29 mouse cellular contexts compared by ENCODE assay signal in the genomic region with DNA sequence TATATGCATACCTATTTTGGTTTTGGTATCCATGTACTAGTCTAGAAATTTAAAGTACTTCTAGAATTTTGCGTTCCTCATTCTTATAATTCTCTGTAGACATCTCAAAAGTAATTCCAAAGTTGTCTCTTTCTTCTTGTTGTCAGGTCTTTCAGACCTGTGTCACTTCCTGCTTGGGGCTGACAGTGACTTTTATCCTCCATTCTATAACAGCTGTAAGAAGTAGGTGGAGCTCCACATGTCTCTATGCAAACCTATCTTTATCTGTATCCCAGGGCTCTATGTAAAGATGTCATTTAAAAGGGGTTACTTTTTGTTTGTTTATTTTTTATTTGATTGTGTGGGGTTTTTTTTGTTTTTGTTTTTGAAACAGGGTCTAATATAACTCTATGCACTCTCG. TPM values are rescaled to one million over a fixed set of nuclear protein-coding genes. Genes with fewer than 3 reads are reported as not detected.
A peak's percentile ranks its signal among the peaks of the same experiment; 100 is the strongest.
DNase-seq lines count a peak whose midpoint lies in the region; ATAC-seq and TF ChIP-seq lines count a peak whose summit lies in the region.
"Had no signal": no experiment of that assay in that cellular context is flagged by ENCODE, and none has a peak within 500 bp of the region (broad histone marks: within the 10 kb centered on the region; RNA-seq: fewer than 3 reads in every experiment).

No protein-coding gene starts in this region.

- 73% methylated on average over 2 of the region's 2 CpGs for whole genome bisulfite sequencing in thymus, adult 2 months

- peaks cover 17% of the 10 kb centered on the region for H3K79me2 ChIP-seq in MEL (ENCODE audit: control insufficient read depth, insufficient read depth, low read length, poor library complexity)

- DNase-seq in thymus, postnatal 0 days (ENCODE audit: low spot score): peak; percentile 57
- DNase-seq in thymus, adult 2 months: no peak
- DNase-seq in MEL (ENCODE audit: low read depth, low spot score): peak; percentile 67
- no peak for DNase-seq in cerebellum, adult 11-12 months
- DNase-seq in Muller cell, postnatal 12 days (ENCODE audit: inconsistent ontology term): no peak
- no peak for DNase-seq in ovary, adult 18-20 months (ENCODE audit: low spot score)
- DNase-seq: adrenal gland, adult 2 months; adrenal gland, postnatal 14 days; cerebellum, adult 11 months; cerebellum, adult 8-10 months; cerebellum, postnatal 10 days; cerebellum, postnatal 36 days; gastrocnemius, postnatal 10 days; gastrocnemius, postnatal 36 days; heart, adult 2 months; heart, postnatal 14 days had no signal

- H3K9me3 ChIP-seq in MEL (replicated peaks; ENCODE audit: insufficient read depth, low read length): no peaks in the 10 kb centered on the region
- H3K9me3 ChIP-seq: forebrain, embryonic 10.5 days; forebrain, embryonic 13.5 days; heart, embryonic 10.5 days; heart, embryonic 13.5 days; hindbrain, embryonic 12.5 days; hindbrain, embryonic 15.5 days had no signal

- ATAC-seq in megakaryocyte progenitor cell, adult 5-6 weeks (replicated peaks; ENCODE audit: poor library complexity): peak; percentile 50; the same call in 1 of the 2 replicates
- ATAC-seq: forebrain, embryonic 13.5 days; forebrain, embryonic 16.5 days; Patski had no signal

- peaks cover 2% of the 10 kb centered on the region for H3K4me1 ChIP-seq in thymus, adult 2 months (replicated peaks; ENCODE audit: control insufficient read depth, insufficient read depth, low read length)
- H3K4me1 ChIP-seq in MEL (ENCODE audit: control insufficient read depth in 1 of 2, insufficient read depth in 2 of 2, low read length in 2 of 2): peaks cover 6 to 14% of the 10 kb centered on the region in 2 experiments; a peak in 3 of 4 replicates

- H3K27me3 ChIP-seq in thymus, adult 2 months (ENCODE audit: control insufficient read depth, insufficient read depth, low read length): no peaks in the 10 kb centered on the region
- H3K27me3 ChIP-seq in MEL (ENCODE audit: control insufficient read depth in 1 of 2, insufficient read depth in 2 of 2, low read length in 2 of 2): no peaks in the 10 kb centered on the region
- H3K27me3 ChIP-seq: forebrain, embryonic 13.5 days; heart, embryonic 13.5 days; hindbrain, embryonic 12.5 days; hindbrain, embryonic 15.5 days; Patski had no signal

- no peak overlapping the region for H3K27ac ChIP-seq in thymus, adult 2 months (ENCODE audit: control insufficient read depth, insufficient read depth, low read length)
- H3K27ac ChIP-seq in MEL (ENCODE audit: control insufficient read depth, low read depth, low read length): no peak overlapping the region
- H3K27ac ChIP-seq: forebrain, embryonic 10.5 days; forebrain, embryonic 13.5 days; heart, adult 2 months; heart, embryonic 10.5 days; heart, embryonic 13.5 days; hindbrain, embryonic 12.5 days; hindbrain, embryonic 15.5 days had no signal

- no peak for TF ChIP-seq EP300 in MEL (IDR thresholded peaks at IDR 0.05; ENCODE audit: low read depth in 1 of 2, low read length in 2 of 2)

- H3K9ac ChIP-seq in MEL (ENCODE audit: control insufficient read depth, low read depth, low read length, poor library complexity, severe bottlenecking): no peak overlapping the region
- H3K9ac ChIP-seq: forebrain, embryonic 13.5 days; heart, embryonic 13.5 days; hindbrain, embryonic 12.5 days; hindbrain, embryonic 15.5 days had no signal

- TF ChIP-seq POLR2A in thymus, adult 2 months (IDR thresholded peaks at IDR 0.05; ENCODE audit: control insufficient read depth, extremely low read depth, insufficient read depth, low read length, poor library complexity): no peak
- TF ChIP-seq POLR2A in MEL (IDR thresholded peaks at IDR 0.05; ENCODE audit: control insufficient read depth in 1 of 2, insufficient read depth in 1 of 2, low read depth in 1 of 2, low read length in 2 of 2, poor library complexity in 1 of 2): no peak

- H3K36me3 ChIP-seq in thymus, adult 2 months (ENCODE audit: control insufficient read depth, insufficient read depth, low read length): no peaks in the 10 kb centered on the region
- H3K36me3 ChIP-seq in MEL (ENCODE audit: control insufficient read depth in 1 of 2, insufficient read depth in 2 of 2, low read length in 2 of 2): peaks cover 0 to 34% of the 10 kb centered on the region in 2 experiments; a peak in 2 of 4 replicates
- H3K36me3 ChIP-seq: forebrain, embryonic 10.5 days; heart, embryonic 10.5 days; heart, embryonic 13.5 days; hindbrain, embryonic 12.5 days; hindbrain, embryonic 15.5 days had no signal

- TF ChIP-seq RAD21 in MEL (IDR thresholded peaks at IDR 0.05; ENCODE audit: low read depth, low read length): no peak

- H3K4me3 ChIP-seq in thymus, adult 2 months (ENCODE audit: control insufficient read depth, insufficient read depth, low read length): no peak overlapping the region
- H3K4me3 ChIP-seq in MEL (ENCODE audit: control insufficient read depth in 1 of 2, insufficient read depth in 1 of 2, low read depth in 2 of 2, low read length in 2 of 2): no peak overlapping the region
- H3K4me3 ChIP-seq: forebrain, embryonic 10.5 days; forebrain, embryonic 13.5 days; heart, adult 2 months; heart, embryonic 10.5 days; heart, embryonic 13.5 days; hindbrain, embryonic 12.5 days; hindbrain, embryonic 15.5 days had no signal

- TF ChIP-seq CTCF in thymus, adult 2 months (IDR thresholded peaks at IDR 0.05; ENCODE audit: borderline replicate concordance, control insufficient read depth, extremely low read depth, insufficient read depth, low read length, poor library complexity): no peak
- no peak for TF ChIP-seq CTCF in MEL (IDR thresholded peaks at IDR 0.05 in 2 of 3, conservative IDR thresholded peaks at IDR 0.05 in 1 of 3; ENCODE audit: control insufficient read depth in 1 of 3, insufficient read depth in 1 of 3, low read depth in 2 of 3, low read length in 3 of 3, poor library complexity in 1 of 3, severe bottlenecking in 1 of 3)

TF ChIP-seq in MEL, 35 proteins besides CTCF, POLR2A, EP300 and RAD21 (continues in another document):
- TF ChIP-seq ZC3H11A (IDR thresholded peaks at IDR 0.05; ENCODE audit: low read depth, low read length): no peak
- 0 out of 2 replicates have a peak, but pooled peaks have one; percentile 33 for TF ChIP-seq MYC (IDR thresholded peaks at IDR 0.05; ENCODE audit: low read depth, low read length)
- no peak for TF ChIP-seq MEF2A (IDR thresholded peaks at IDR 0.05; ENCODE audit: extremely low read depth, insufficient replicate concordance, low read depth, low read length, poor library complexity, severe bottlenecking)
- peak; percentile 87 for TF ChIP-seq SIN3A (IDR thresholded peaks at IDR 0.05; ENCODE audit: low read length)
- no peak for TF ChIP-seq MAZ (IDR thresholded peaks at IDR 0.05; ENCODE audit: low read depth, low read length)
- no peak for TF ChIP-seq ZKSCAN1 (IDR thresholded peaks at IDR 0.05; ENCODE audit: low read depth, low read length)
- peak; percentile 59 for TF ChIP-seq ELF1 (IDR thresholded peaks at IDR 0.05; ENCODE audit: low read depth, low read length)
- TF ChIP-seq BHLHE40 (IDR thresholded peaks at IDR 0.05; ENCODE audit: borderline replicate concordance, low read depth, low read length): no peak
- TF ChIP-seq MAFK (IDR thresholded peaks at IDR 0.05; ENCODE audit: borderline replicate concordance, low read depth, low read length): no peak
- TF ChIP-seq MXI1 (IDR thresholded peaks at IDR 0.05; ENCODE audit: low read depth, low read length): peak; percentile 73; the same call in 1 of the 2 replicates

RNA-seq across cellular contexts. Expression of a gene that starts 29.7 kb away (rescaled TPM):
- 44.3 and 49.3 TPM in 2 replicates for polyA plus RNA-seq in thymus, postnatal 0 days (2015; fragmentation: Nextera tagmentation; extraction: Ambion mirVana)
- polyA plus RNA-seq in thymus, adult 2 months (2012; rRNA removed): 166 and 186 TPM in 2 replicates
- total RNA-seq in MEL (2012; rRNA removed): 48.7 and 54.5 TPM in 2 replicates
- 10 to 100 TPM; 50.0 to 91.2 TPM for polyA plus RNA-seq in MEL (2012; ENCODE audit: insufficient read depth in 1 of 2, insufficient read length in 2 of 2, low read depth in 1 of 2, low replicate concordance in 2 of 2, missing spikeins in 1 of 2)
- total RNA-seq in megakaryocyte progenitor cell, adult 5-6 weeks (2015): 83.1 and 93.8 TPM in 2 replicates
- 156 and 190 TPM in 2 replicates for total RNA-seq in megakaryocyte progenitor cell, adult 5-6 weeks (2017)

RNA-seq across cellular contexts. Expression of a gene that starts 29.9 kb away (rescaled TPM):
- 5.3 and 7.1 TPM in 2 replicates for polyA plus RNA-seq in thymus, postnatal 0 days (2015; fragmentation: Nextera tagmentation; extraction: Ambion mirVana)
- 4.0 and 6.2 TPM in 2 replicates for polyA plus RNA-seq in thymus, adult 2 months (2012; rRNA removed)
- total RNA-seq in MEL (2012; rRNA removed): 13.6 and 14.8 TPM in 2 replicates
- polyA plus RNA-seq in MEL (2012; ENCODE audit: insufficient read depth in 1 of 2, insufficient read length in 2 of 2, low read depth in 1 of 2, low replicate concordance in 2 of 2, missing spikeins in 1 of 2): 10 to 100 TPM in 1 of 2 experiments, not detected in 1; 30.8 TPM
- total RNA-seq in megakaryocyte progenitor cell, adult 5-6 weeks (2015): 1.9 and 3.8 TPM in 2 replicates
- total RNA-seq in megakaryocyte progenitor cell, adult 5-6 weeks (2017): 1.0 TPM in 1 of 2 replicates, not detected in the other

RNA-seq across cellular contexts. Expression of a gene that starts 54.9 kb away (rescaled TPM):
- 19.2 and 20.2 TPM in 2 replicates for polyA plus RNA-seq in thymus, postnatal 0 days (2015; fragmentation: Nextera tagmentation; extraction: Ambion mirVana)
- 57.9 and 80.7 TPM in 2 replicates for polyA plus RNA-seq in thymus, adult 2 months (2012; rRNA removed)
- 0.95 and 1.0 TPM in 2 replicates for total RNA-seq in MEL (2012; rRNA removed)
- 1 to 10 TPM in 1 of 2 experiments, not detected in 1; 1.8 TPM for polyA plus RNA-seq in MEL (2012; ENCODE audit: insufficient read depth in 1 of 2, insufficient read length in 2 of 2, low read depth in 1 of 2, low replicate concordance in 2 of 2, missing spikeins in 1 of 2)
- total RNA-seq in megakaryocyte progenitor cell, adult 5-6 weeks (2015): 3.1 and 7.6 TPM in 2 replicates
- total RNA-seq in megakaryocyte progenitor cell, adult 5-6 weeks (2017): 2.1 and 2.5 TPM in 2 replicates

RNA-seq across cellular contexts. Expression of a gene that starts 57.5 kb away (rescaled TPM):
- 0.43 and 0.44 TPM in 2 replicates for polyA plus RNA-seq in thymus, postnatal 0 days (2015; fragmentation: Nextera tagmentation; extraction: Ambion mirVana)
- polyA plus RNA-seq in thymus, adult 2 months (2012; rRNA removed): 0.08 and 0.20 TPM in 2 replicates
- total RNA-seq in MEL (2012; rRNA removed): 0.78 and 1.3 TPM in 2 replicates
- polyA plus RNA-seq in MEL (2012; ENCODE audit: insufficient read depth in 1 of 2, insufficient read length in 2 of 2, low read depth in 1 of 2, low replicate concordance in 2 of 2, missing spikeins in 1 of 2): under 1 TPM in 1 of 2 experiments, not detected in 1; 0.82 TPM
- 0.10 TPM in 1 of 2 replicates, not detected in the other for total RNA-seq in megakaryocyte progenitor cell, adult 5-6 weeks (2015)
- total RNA-seq in megakaryocyte progenitor cell, adult 5-6 weeks (2017): 0.07 TPM in 1 of 2 replicates, not detected in the other
- total RNA-seq: adrenal gland, adult 2 months; adrenal gland, postnatal 14 days; adrenal gland, postnatal 4 days; gastrocnemius, adult 18-20 months; gastrocnemius, postnatal 10 days; gastrocnemius, postnatal 36 days; granulocyte monocyte progenitor cell, adult 5-6 weeks; heart, adult 2 months; heart, postnatal 14 days had no signal
- polyA plus RNA-seq: adrenal gland, adult 2 months; heart, adult 2 months; heart, embryonic 16.5 days had no signal

RNA-seq across cellular contexts. Expression of a gene that starts 57.9 kb away (rescaled TPM):
- 147 and 148 TPM in 2 replicates for polyA plus RNA-seq in thymus, postnatal 0 days (2015; fragmentation: Nextera tagmentation; extraction: Ambion mirVana)
- 235 and 239 TPM in 2 replicates for polyA plus RNA-seq in thymus, adult 2 months (2012; rRNA removed)
- 70.5 and 79.5 TPM in 2 replicates for total RNA-seq in MEL (2012; rRNA removed)
- polyA plus RNA-seq in MEL (2012; ENCODE audit: insufficient read depth in 1 of 2, insufficient read length in 2 of 2, low read depth in 1 of 2, low replicate concordance in 2 of 2, missing spikeins in 1 of 2): 100 to 1,000 TPM in 1 of 2 experiments, not detected in 1; 115 TPM
- total RNA-seq in megakaryocyte progenitor cell, adult 5-6 weeks (2015): 74.7 and 91.8 TPM in 2 replicates
- 75.0 and 75.7 TPM in 2 replicates for total RNA-seq in megakaryocyte progenitor cell, adult 5-6 weeks (2017)

Comparison
In these comparisons a context has a peak if more than half of its experiments do, and no peak if none do; other contexts are left out.
1. DNase-seq: peak in thymus, postnatal 0 days (single experiment) and MEL (single experiment); none in thymus, adult 2 months (single experiment), cerebellum, adult 11-12 months (single experiment), Muller cell, postnatal 12 days (single experiment) and ovary, adult 18-20 months (single experiment).